Mouse (Mus musculus): ENCODE data around the gene Usp37. TPM values are rescaled to one million over a fixed set of nuclear protein-coding genes. Genes with fewer than 3 reads are reported as not detected.

Gene Usp37
- polyA plus RNA-seq (2014; fragmentation: Illumina TruSeq; extraction: RNeasy Lipid Tissue Mini Kit (QIAGEN cat#74804); ENCODE audit: low read depth, low replicate concordance), result 4.4 TPM

DNA sequence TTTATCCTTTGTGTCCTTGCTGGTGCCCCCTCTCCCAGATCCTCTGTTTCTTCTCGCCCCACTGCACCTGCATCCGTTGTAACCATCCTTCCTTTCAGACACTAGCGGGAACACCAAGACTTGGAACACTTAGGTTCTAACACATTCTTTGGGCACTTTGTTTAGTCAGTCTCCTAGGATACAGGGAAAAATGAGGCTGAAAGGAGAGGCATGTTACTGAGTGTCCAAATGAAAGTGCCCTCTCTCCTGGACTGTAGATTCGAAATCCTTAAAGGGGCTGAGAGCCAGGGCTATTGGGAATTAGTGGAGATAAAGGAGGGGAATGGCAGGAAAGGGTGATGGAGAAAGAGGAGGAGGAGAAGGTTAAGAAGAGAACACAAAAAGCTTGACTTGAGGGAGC is at the start of gene Usp37:
Gene Usp37 (minus strand): TSS at position 101 of the 400 bp plus-strand sequence.

DNA sequence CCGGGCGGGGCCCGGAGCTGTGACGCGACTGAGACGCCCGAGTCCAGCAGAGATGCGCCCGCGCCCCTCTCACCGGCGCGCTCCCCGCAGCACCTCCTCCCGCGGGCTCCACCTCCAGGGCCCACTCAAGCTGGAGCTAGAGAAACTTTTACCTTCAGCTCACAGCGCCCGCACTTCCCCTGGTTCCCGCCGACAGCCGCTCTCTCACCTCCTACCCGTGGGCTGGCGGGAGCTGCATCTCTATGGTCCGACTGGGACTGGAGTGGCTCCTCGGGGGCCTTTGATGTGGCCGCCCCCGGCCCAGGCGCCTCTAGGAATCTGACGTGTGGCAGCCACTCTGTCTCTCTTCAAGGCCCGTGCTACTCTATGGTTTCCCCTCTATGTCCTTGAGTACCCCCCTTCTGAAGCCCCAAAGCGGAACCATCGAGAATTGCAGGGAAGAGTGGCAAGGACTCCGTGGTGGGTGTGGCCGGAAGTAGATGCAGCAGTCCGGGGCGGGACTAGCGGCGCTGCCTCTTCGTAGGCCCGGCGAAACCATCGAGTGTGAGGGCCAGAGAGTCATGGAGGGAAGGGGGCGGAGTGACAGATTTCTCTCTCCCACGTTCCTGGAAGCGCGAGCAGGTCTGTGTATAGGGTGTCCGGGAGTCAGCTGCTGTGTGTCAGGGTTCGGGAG is 43.8 kb upstream of the Usp37 start, which contains the start of the genes Zfp142 and Bcs1l:
Gene Zfp142 (minus strand): TSS at position 474 of the 673 bp plus-strand sequence.
Gene Bcs1l (plus strand): TSS at position 517 of the 673 bp plus-strand sequence.

DNA sequence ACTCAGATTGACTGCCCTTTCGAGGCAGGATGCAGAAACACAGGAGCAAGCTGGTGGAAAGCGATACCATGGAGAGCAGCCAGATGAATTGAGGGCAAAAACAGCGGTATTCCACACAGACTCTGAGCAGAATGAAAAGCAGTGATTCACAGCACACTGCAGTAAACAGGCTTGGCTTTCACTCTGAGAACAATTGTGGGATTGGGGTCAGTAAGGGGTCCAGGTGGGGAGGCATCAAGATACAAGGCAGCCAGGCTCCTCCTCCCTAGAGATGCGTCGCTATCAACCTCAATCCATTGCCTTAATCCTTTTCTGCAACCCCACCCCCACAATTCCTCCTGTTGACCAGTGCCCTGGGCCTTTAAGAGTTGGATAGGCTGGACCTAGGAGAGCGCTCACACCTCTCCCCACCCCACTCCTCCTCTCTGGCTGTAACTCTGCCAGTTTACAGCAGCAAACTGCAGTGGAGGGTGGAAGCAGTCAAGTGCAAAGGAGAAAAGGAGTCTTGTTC is 1.6 kb downstream of the Usp37 start, which contains the start of gene Plcd4:
Gene Plcd4 (plus strand): TSS at position 438 of the 511 bp plus-strand sequence.

GRCm38 (mm10) chr1:74505721-74506464 is 38.2 kb downstream of the Usp37 start, which contains the start of gene Cnot9:
Cnot9 (plus strand) TSS chr1:74506058.

DNA sequence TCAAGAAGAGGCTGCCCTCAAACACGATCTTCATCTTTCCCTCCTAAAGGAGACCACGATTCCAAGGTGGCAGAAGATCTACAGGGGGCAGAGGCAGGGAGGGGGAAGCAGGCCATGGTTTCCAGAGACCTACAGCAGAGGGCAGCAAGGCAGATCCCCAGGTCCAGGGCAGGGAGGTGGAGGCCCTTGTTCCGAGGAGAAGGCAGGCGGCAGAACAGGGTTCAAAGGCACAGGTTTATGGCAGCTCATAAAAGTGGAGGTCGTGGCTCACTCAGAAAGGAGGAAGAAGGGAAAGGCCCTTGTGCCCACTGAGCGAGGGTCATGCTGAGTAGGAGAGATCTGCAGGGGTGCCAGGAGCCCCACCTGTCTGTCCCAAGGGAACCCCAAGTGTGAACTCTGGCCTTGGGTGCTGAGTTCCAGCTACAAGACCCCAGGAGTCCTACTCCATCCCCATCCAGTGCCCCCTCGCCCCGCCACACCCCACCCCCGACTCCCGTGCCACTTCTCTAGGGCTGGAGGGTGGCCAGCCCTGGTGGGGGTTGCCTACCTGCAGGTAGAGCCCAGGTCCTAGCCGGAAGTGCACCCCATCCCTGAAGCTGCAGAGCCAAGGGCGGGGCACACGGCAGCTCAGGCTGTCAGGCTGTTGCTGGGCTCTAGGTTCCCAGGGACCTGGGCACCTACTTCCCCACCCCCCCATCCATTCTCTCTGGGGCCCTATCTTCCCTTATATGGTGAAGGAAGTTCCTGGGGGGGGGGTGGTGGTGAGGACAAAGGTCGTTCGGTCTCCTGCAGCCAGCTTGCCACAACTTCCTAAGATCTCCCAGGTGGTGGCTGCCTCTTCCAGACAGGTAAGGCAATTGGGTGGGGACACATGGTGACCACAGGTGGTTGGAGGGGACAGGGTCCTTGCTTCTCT is 135.2 kb downstream of the Usp37 start, which contains the start of gene Vil1:
Gene Vil1 (plus strand): TSS at position 788 of the 916 bp plus-strand sequence.

GRCm38 (mm10) chr1:74390924-74391748 is 152.9 kb downstream of the Usp37 start, which contains the start of gene Ctdsp1:
Ctdsp1 (plus strand) TSS chr1:74391509.

Other genes with a start within 250 kb of the Usp37 start
- 21.5 TPM for gene Tmbim1, start 238.7 kb downstream of the Usp37 start, polyA plus RNA-seq (2014; fragmentation: Illumina TruSeq; extraction: RNeasy Lipid Tissue Mini Kit (QIAGEN cat#74804); ENCODE audit: low read depth, low replicate concordance)
- not detected for gene Catip, start 182.2 kb downstream of the Usp37 start, polyA plus RNA-seq (2014; fragmentation: Illumina TruSeq; extraction: RNeasy Lipid Tissue Mini Kit (QIAGEN cat#74804); ENCODE audit: low read depth, low replicate concordance)
- 1.7 TPM for gene Slc11a1, start 169.1 kb downstream of the Usp37 start, polyA plus RNA-seq (2014; fragmentation: Illumina TruSeq; extraction: RNeasy Lipid Tissue Mini Kit (QIAGEN cat#74804); ENCODE audit: low read depth, low replicate concordance)
- gene Ctdsp1, start 152.8 kb downstream of the Usp37 start, polyA plus RNA-seq (2014; fragmentation: Illumina TruSeq; extraction: RNeasy Lipid Tissue Mini Kit (QIAGEN cat#74804); ENCODE audit: low read depth, low replicate concordance), result 26.7 TPM
- gene Vil1, start 134.9 kb downstream of the Usp37 start, polyA plus RNA-seq (2014; fragmentation: Illumina TruSeq; extraction: RNeasy Lipid Tissue Mini Kit (QIAGEN cat#74804); ENCODE audit: low read depth, low replicate concordance), result 0.19 TPM
- gene Cnot9, start 38.2 kb downstream of the Usp37 start, polyA plus RNA-seq (2014; fragmentation: Illumina TruSeq; extraction: RNeasy Lipid Tissue Mini Kit (QIAGEN cat#74804); ENCODE audit: low read depth, low replicate concordance), result 13.2 TPM
- gene Plcd4, start 1.4 kb downstream of the Usp37 start, polyA plus RNA-seq (2014; fragmentation: Illumina TruSeq; extraction: RNeasy Lipid Tissue Mini Kit (QIAGEN cat#74804); ENCODE audit: low read depth, low replicate concordance), result not detected
- gene Zfp142, start 44.0 kb upstream of the Usp37 start, polyA plus RNA-seq (2014; fragmentation: Illumina TruSeq; extraction: RNeasy Lipid Tissue Mini Kit (QIAGEN cat#74804); ENCODE audit: low read depth, low replicate concordance), result 0.74 TPM
- 7.1 TPM for gene Bcs1l, start 44.0 kb upstream of the Usp37 start, polyA plus RNA-seq (2014; fragmentation: Illumina TruSeq; extraction: RNeasy Lipid Tissue Mini Kit (QIAGEN cat#74804); ENCODE audit: low read depth, low replicate concordance)
- 7.2 TPM for gene Rnf25, start 57.1 kb upstream of the Usp37 start, polyA plus RNA-seq (2014; fragmentation: Illumina TruSeq; extraction: RNeasy Lipid Tissue Mini Kit (QIAGEN cat#74804); ENCODE audit: low read depth, low replicate concordance)
- 0.24 TPM for gene Stk36, start 57.2 kb upstream of the Usp37 start, polyA plus RNA-seq (2014; fragmentation: Illumina TruSeq; extraction: RNeasy Lipid Tissue Mini Kit (QIAGEN cat#74804); ENCODE audit: low read depth, low replicate concordance)
- gene Ttll4, start 117.5 kb upstream of the Usp37 start, polyA plus RNA-seq (2014; fragmentation: Illumina TruSeq; extraction: RNeasy Lipid Tissue Mini Kit (QIAGEN cat#74804); ENCODE audit: low read depth, low replicate concordance), result 11.1 TPM
- gene Cyp27a1, start 169.3 kb upstream of the Usp37 start, polyA plus RNA-seq (2014; fragmentation: Illumina TruSeq; extraction: RNeasy Lipid Tissue Mini Kit (QIAGEN cat#74804); ENCODE audit: low read depth, low replicate concordance), result 209 TPM
- gene Prkag3, start 204.9 kb upstream of the Usp37 start, polyA plus RNA-seq (2014; fragmentation: Illumina TruSeq; extraction: RNeasy Lipid Tissue Mini Kit (QIAGEN cat#74804); ENCODE audit: low read depth, low replicate concordance), result not detected
- gene Wnt6, start 227.6 kb upstream of the Usp37 start, polyA plus RNA-seq (2014; fragmentation: Illumina TruSeq; extraction: RNeasy Lipid Tissue Mini Kit (QIAGEN cat#74804); ENCODE audit: low read depth, low replicate concordance), result not detected
- not detected for gene Wnt10a, start 247.2 kb upstream of the Usp37 start, polyA plus RNA-seq (2014; fragmentation: Illumina TruSeq; extraction: RNeasy Lipid Tissue Mini Kit (QIAGEN cat#74804); ENCODE audit: low read depth, low replicate concordance)

Measured in liver, adult 10 weeks (tissue).